Mouse (Mus musculus): ENCODE data around the gene Asgr1. TPM values are rescaled to one million over a fixed set of nuclear protein-coding genes. Genes with fewer than 3 reads are reported as not detected.

Asgr1 gene
- polyA plus RNA-seq, 1 experiment from 2014 or later: 2.9 TPM

- no peaks in the 10 kb centered on the region for H3K9me3 ChIP-seq (replicated peaks; ENCODE audit: low read length)
- no peak overlapping the region for H3K27ac ChIP-seq
- ATAC-seq (replicated peaks; ENCODE audit: low FRiP score, low read depth) (no peak), DNase-seq (ENCODE audit: low spot score) (no peak)
- H3K4me2 ChIP-seq (ENCODE audit: low read length): no peak overlapping the region
- H3K9ac ChIP-seq (ENCODE audit: low read depth, low read length): no peak overlapping the region
- H3K4me3 ChIP-seq (replicated peaks; ENCODE audit: low read depth, low read length): no peak overlapping the region
- TF ChIP-seq CTCF (IDR thresholded peaks at IDR 0.05; ENCODE audit: low read depth): peak; percentile 11; the same call in 1 of the 2 replicates
- no peaks in the 10 kb centered on the region for H3K27me3 ChIP-seq (ENCODE audit: insufficient read depth, low read length)
- WGBS: 70% methylated on average over 7 of the region's 7 CpGs
- no peaks in the 10 kb centered on the region for H3K36me3 ChIP-seq (ENCODE audit: insufficient read depth, low read length)
- no peaks in the 10 kb centered on the region for H3K4me1 ChIP-seq (replicated peaks; ENCODE audit: insufficient read depth, low read length)
These were observed 26.0 kb downstream of the Asgr1 start for GRCm38 (mm10) chr11:70079928-70080327.

GRCm38 (mm10) chr11:70080803-70081590 is 27.1 kb downstream of the Asgr1 start:
- DNase-seq (ENCODE audit: low spot score) (no peak), ATAC-seq (replicated peaks; ENCODE audit: low FRiP score, low read depth) (no peak)
- no peak overlapping the region for H3K27ac ChIP-seq
- no peaks in the 10 kb centered on the region for H3K27me3 ChIP-seq (ENCODE audit: insufficient read depth, low read length)
- no peak overlapping the region for H3K9ac ChIP-seq (ENCODE audit: low read depth, low read length)
- no peaks in the 10 kb centered on the region for H3K36me3 ChIP-seq (ENCODE audit: insufficient read depth, low read length)
- H3K9me3 ChIP-seq (replicated peaks; ENCODE audit: low read length): no peaks in the 10 kb centered on the region
- H3K4me1 ChIP-seq (replicated peaks; ENCODE audit: insufficient read depth, low read length): no peaks in the 10 kb centered on the region
- H3K4me2 ChIP-seq (ENCODE audit: low read length): no peak overlapping the region
- TF ChIP-seq CTCF (IDR thresholded peaks at IDR 0.05; ENCODE audit: low read depth): no peak
- no peak overlapping the region for H3K4me3 ChIP-seq (replicated peaks; ENCODE audit: low read depth, low read length)
- WGBS: 83% methylated on average over 15 of the region's 15 CpGs

- Histone ChIP-seq H3K4me1 (replicated peaks; ENCODE audit: insufficient read depth, low read length) (no peaks in the 10 kb centered on the region), H3K27me3 (ENCODE audit: insufficient read depth, low read length) (no peaks in the 10 kb centered on the region), H3K36me3 (ENCODE audit: insufficient read depth, low read length) (no peaks in the 10 kb centered on the region), H3K9ac (ENCODE audit: low read depth, low read length) (no peak overlapping the region), H3K4me2 (ENCODE audit: low read length) (no peak overlapping the region), H3K27ac (no peak overlapping the region), H3K4me3 (replicated peaks; ENCODE audit: low read depth, low read length) (no peak overlapping the region), H3K9me3 (replicated peaks; ENCODE audit: low read length) (no peaks in the 10 kb centered on the region)
- 85% methylated on average over 8 of the region's 8 CpGs for WGBS
- ATAC-seq (replicated peaks; ENCODE audit: low FRiP score, low read depth) (no peak), DNase-seq (ENCODE audit: low spot score) (no peak)
- no peak for TF ChIP-seq CTCF (IDR thresholded peaks at IDR 0.05; ENCODE audit: low read depth)
These were observed 30.7 kb downstream of the Asgr1 start for GRCm38 (mm10) chr11:70084563-70084962.

GRCm38 (mm10) chr11:70091986-70092783 is 38.3 kb downstream of the Asgr1 start, which contains the start of gene Asgr2:
Gene Asgr2, plus strand, starts transcription at chr11:70092644.
- Histone ChIP-seq H3K4me1 (replicated peaks; ENCODE audit: insufficient read depth, low read length) (no peaks in the 10 kb centered on the region), H3K4me2 (ENCODE audit: low read length) (no peak within 1 kb of the TSS), H3K36me3 (ENCODE audit: insufficient read depth, low read length) (no peaks in the 10 kb centered on the region), H3K27me3 (ENCODE audit: insufficient read depth, low read length) (no peaks in the 10 kb centered on the region), H3K4me3 (replicated peaks; ENCODE audit: low read depth, low read length) (no peak within 1 kb of the TSS), H3K27ac (no peak within 1 kb of the TSS), H3K9me3 (replicated peaks; ENCODE audit: low read length) (no peaks in the 10 kb centered on the region), H3K9ac (ENCODE audit: low read depth, low read length) (no peak within 1 kb of the TSS)
- no peak for TF ChIP-seq CTCF (IDR thresholded peaks at IDR 0.05; ENCODE audit: low read depth)
- DNase-seq (ENCODE audit: low spot score): peak; percentile 39
- ATAC-seq (replicated peaks; ENCODE audit: low FRiP score, low read depth): no peak
- 58% methylated on average over 12 of the region's 12 CpGs for WGBS

- no peaks in the 10 kb centered on the region for H3K27me3 ChIP-seq (ENCODE audit: insufficient read depth, low read length)
- WGBS: 67% methylated on average over 11 of the region's 11 CpGs
- no peak overlapping the region for H3K27ac ChIP-seq
- no peak overlapping the region for H3K4me3 ChIP-seq (replicated peaks; ENCODE audit: low read depth, low read length)
- no peaks in the 10 kb centered on the region for H3K36me3 ChIP-seq (ENCODE audit: insufficient read depth, low read length)
- DNase-seq (ENCODE audit: low spot score): no peak
- H3K9ac ChIP-seq (ENCODE audit: low read depth, low read length): no peak overlapping the region
- H3K4me2 ChIP-seq (ENCODE audit: low read length): no peak overlapping the region
- no peaks in the 10 kb centered on the region for H3K4me1 ChIP-seq (replicated peaks; ENCODE audit: insufficient read depth, low read length)
- no peak for TF ChIP-seq CTCF (IDR thresholded peaks at IDR 0.05; ENCODE audit: low read depth)
- no peak for ATAC-seq (replicated peaks; ENCODE audit: low FRiP score, low read depth)
- H3K9me3 ChIP-seq (replicated peaks; ENCODE audit: low read length): no peaks in the 10 kb centered on the region
These were observed 43.5 kb downstream of the Asgr1 start for GRCm38 (mm10) chr11:70097396-70097795.

GRCm38 (mm10) chr11:70099102-70099501 is 45.2 kb downstream of the Asgr1 start:
- TF ChIP-seq CTCF (IDR thresholded peaks at IDR 0.05; ENCODE audit: low read depth): no peak

More at GRCm38 (mm10) chr11:70099102-70099501, 45.2 kb downstream of the Asgr1 start:
- no peaks in the 10 kb centered on the region for H3K27me3 ChIP-seq (ENCODE audit: insufficient read depth, low read length)
- no peaks in the 10 kb centered on the region for H3K36me3 ChIP-seq (ENCODE audit: insufficient read depth, low read length)
- no peaks in the 10 kb centered on the region for H3K4me1 ChIP-seq (replicated peaks; ENCODE audit: insufficient read depth, low read length)
- no peak overlapping the region for H3K4me2 ChIP-seq (ENCODE audit: low read length)
- no peak for ATAC-seq (replicated peaks; ENCODE audit: low FRiP score, low read depth)
- H3K4me3 ChIP-seq (replicated peaks; ENCODE audit: low read depth, low read length): no peak overlapping the region
- no peaks in the 10 kb centered on the region for H3K9me3 ChIP-seq (replicated peaks; ENCODE audit: low read length)
- DNase-seq (ENCODE audit: low spot score): no peak
- no peak overlapping the region for H3K9ac ChIP-seq (ENCODE audit: low read depth, low read length)
- WGBS: 86% methylated on average over 2 of the region's 2 CpGs
- no peak overlapping the region for H3K27ac ChIP-seq
